Mouse (Mus musculus) ES-Bruce4 (cell line): ENCODE data around the gene Ddx39. TPM values are rescaled to one million over a fixed set of nuclear protein-coding genes. Genes with fewer than 3 reads are reported as not detected.

Source experiments
- H3K27ac ChIP-seq: 2 replicates; pipeline ENCODE4 v1.5.1; 2012; ENCODE audit warnings: low read length, inconsistent platforms; ENCODE audit not compliant: insufficient read depth
- H3K27me3 ChIP-seq: 2 replicates; pipeline ENCODE4 v1.6.1; 2012; ENCODE audit warnings: mild to moderate bottlenecking, low read length, inconsistent platforms; ENCODE audit not compliant: control insufficient read depth, poor library complexity, insufficient read depth, severe bottlenecking
- H3K36me3 ChIP-seq: 2 replicates; pipeline ENCODE4 v1.6.1; 2012; ENCODE audit warnings: inconsistent platforms, mild to moderate bottlenecking, low read length, moderate library complexity; ENCODE audit not compliant: control insufficient read depth, poor library complexity, insufficient read depth, severe bottlenecking
- H3K4me1 ChIP-seq: one replicate; pipeline ENCODE4 v1.8.1; 2011; ENCODE audit warnings: low read length; ENCODE audit not compliant: control insufficient read depth, insufficient read depth
- H3K4me3 ChIP-seq: 2 replicates; pipeline ENCODE4 v1.5.1; 2011; ENCODE audit warnings: low read depth, mild to moderate bottlenecking, low read length
- H3K9ac ChIP-seq: 2 replicates; pipeline ENCODE4 v1.6.1; 2012; ENCODE audit warnings: low read depth, mild to moderate bottlenecking, inconsistent platforms; ENCODE audit not compliant: poor library complexity, severe bottlenecking
- H3K9me3 ChIP-seq: replicated peaks from 2 replicates; pipeline ENCODE4 v1.6.1; 2012; ENCODE audit warnings: mild to moderate bottlenecking, low read length, inconsistent platforms; ENCODE audit not compliant: control insufficient read depth, poor library complexity, insufficient read depth, severe bottlenecking
- CTCF ChIP-seq: IDR thresholded peaks from one replicate; pipeline ENCODE4 v1.8.1; 2011; ENCODE audit warnings: low read depth, low read length
- EP300 ChIP-seq: IDR thresholded peaks from 2 replicates; pipeline ENCODE4 v1.6.1; 2011; ENCODE audit warnings: low read depth, low read length; ENCODE audit not compliant: insufficient read depth
- POLR2A ChIP-seq: IDR thresholded peaks from one replicate; pipeline ENCODE4 v1.8.1; 2011; ENCODE audit warnings: low read length; ENCODE audit not compliant: insufficient read depth
- polyA plus RNA-seq: library from polyadenylated mRNA; stranded (reverse); fragments of >200 nt; gene quantifications from 2 replicates; pipeline ENCODE4 v1.2.4, GENCODE M21; 2011; ENCODE audit warnings: low read depth; ENCODE audit not compliant: missing spikeins, insufficient read depth, insufficient read length

Gene Ddx39
- polyA plus RNA-seq, 1 experiment: 117 TPM

DNA sequence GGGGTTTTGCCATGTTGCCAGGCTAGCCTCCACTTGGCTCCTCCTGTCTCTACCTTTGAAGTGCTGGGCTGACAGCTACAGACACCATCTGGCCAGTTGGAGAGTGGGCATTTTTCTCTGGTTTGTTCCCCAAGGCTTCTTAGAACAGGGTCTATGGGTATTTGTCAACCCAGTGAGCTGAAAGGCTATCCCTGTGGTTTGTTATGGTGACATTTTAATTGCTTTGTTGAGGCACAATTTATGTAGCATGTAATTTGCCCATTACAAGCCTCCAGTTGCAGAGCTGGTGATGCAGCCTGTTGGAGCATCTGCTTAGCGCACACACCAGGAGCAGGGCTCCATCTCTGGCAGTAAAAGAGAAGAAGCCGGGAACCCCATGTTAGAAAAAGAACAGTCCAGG, 59.2 kb downstream of the Ddx39 start:
- Histone ChIP-seq H3K27ac (no peak overlapping the region), H3K27me3 (no peaks in the 10 kb centered on the region), H3K4me1 (peaks cover 2% of the 10 kb centered on the region), H3K9ac (no peak overlapping the region), H3K4me3 (no peak overlapping the region), H3K9me3 (no peaks in the 10 kb centered on the region), H3K36me3 (no peaks in the 10 kb centered on the region)
- no peak for TF ChIP-seq CTCF
- TF ChIP-seq POLR2A: no peak
- TF ChIP-seq EP300: no peak

Other genes starting within 250 kb of the Ddx39 start
- 0.24 TPM in 1 of 2 replicates, not detected in the other for gene Olfr370, start 179.4 kb upstream of the Ddx39 start, polyA plus RNA-seq
- 102 and 121 TPM in 2 replicates for gene Ndufb7, start 148.5 kb upstream of the Ddx39 start, polyA plus RNA-seq
- 310 and 347 TPM in 2 replicates for gene Tecr, start 107.2 kb upstream of the Ddx39 start, polyA plus RNA-seq
- 28.2 and 32.2 TPM in 2 replicates for gene Dnajb1, start 107.0 kb upstream of the Ddx39 start, polyA plus RNA-seq
- gene Gipc1, start 62.5 kb upstream of the Ddx39 start, polyA plus RNA-seq: 42.5 and 43.7 TPM in 2 replicates
- gene Ptger1, start 48.5 kb upstream of the Ddx39 start, polyA plus RNA-seq: 0.58 TPM in 1 of 2 replicates, not detected in the other
- gene Pkn1, start 16.0 kb upstream of the Ddx39 start, polyA plus RNA-seq: 19.9 and 20.2 TPM in 2 replicates
- 16.8 and 17.5 TPM in 2 replicates for gene Adgre5, start 26.1 kb downstream of the Ddx39 start, polyA plus RNA-seq
- gene Adgrl1, start 184.9 kb downstream of the Ddx39 start, polyA plus RNA-seq: 64.0 and 64.7 TPM in 2 replicates
- 0.47 and 0.78 TPM in 2 replicates for gene Gm10644, start 240.0 kb downstream of the Ddx39 start, polyA plus RNA-seq
- gene Asf1b, start 240.3 kb downstream of the Ddx39 start, polyA plus RNA-seq: 26.3 and 29.3 TPM in 2 replicates